Mouse (Mus musculus) intestine, embryonic 14.5 days (tissue): Measurements from ENCODE around the gene Tph2. TPM values are rescaled to one million over a fixed set of nuclear protein-coding genes. Genes with fewer than 3 reads are reported as not detected.

ENCODE experiments used
- ATAC-seq: fragments of 200-750 bp; cut with Nextera tagmentation; replicated peaks from 2 replicates; pipeline ENCODE4 v1.8.0; 2017; ENCODE audit warnings: low read depth, moderate number of reproducible peaks, moderate TSS enrichment, moderate library complexity; ENCODE audit not compliant: low FRiP score, low TSS enrichment
- DNase-seq: peaks from one replicate; pipeline ENCODE4 v3.0.0-alpha.2; 2018; ENCODE audit warnings: low spot score
- H3K27ac ChIP-seq: fragments of 300-500 bp; sonication (generic); 2 replicates; pipeline ENCODE4 v1.5.1; 2014; ENCODE audit warnings: low read depth, mild to moderate bottlenecking, control low read depth
- H3K27me3 ChIP-seq: fragments of 300-500 bp; sonication (generic); replicated peaks from 2 replicates; pipeline ENCODE4 v1.6.1; 2014; ENCODE audit warnings: low read length, control low read depth; ENCODE audit not compliant: control insufficient read depth, insufficient read depth
- H3K36me3 ChIP-seq: fragments of 300-500 bp; sonication (generic); 2 replicates; pipeline ENCODE4 v1.6.1; 2014; ENCODE audit warnings: low read length, control low read depth; ENCODE audit not compliant: control insufficient read depth, insufficient read depth
- H3K4me1 ChIP-seq: fragments of 300-500 bp; sonication (generic); replicated peaks from 2 replicates; pipeline ENCODE4 v1.6.1; 2014; ENCODE audit warnings: low read length, control low read depth, mixed read lengths; ENCODE audit not compliant: control insufficient read depth, insufficient read depth
- H3K4me2 ChIP-seq: fragments of 300-500 bp; sonication (generic); 2 replicates; pipeline ENCODE4 v1.6.1; 2014; ENCODE audit warnings: low read length
- H3K4me3 ChIP-seq: fragments of 300-500 bp; sonication (generic); 2 replicates; pipeline ENCODE4 v1.5.1; 2014; ENCODE audit warnings: low read depth, low read length, control low read depth, mixed read lengths
- H3K9ac ChIP-seq: fragments of 300-500 bp; sonication (generic); 2 replicates; pipeline ENCODE4 v1.6.1; 2014; ENCODE audit warnings: mild to moderate bottlenecking, low read length
- H3K9me3 ChIP-seq: fragments of 300-500 bp; sonication (generic); 2 replicates; pipeline ENCODE4 v1.6.1; 2016; ENCODE audit warnings: low read length, control low read depth; ENCODE audit not compliant: control insufficient read depth
- WGBS: fragments of 180-500 bp; shearing (Covaris S2); extraction: QIAGEN DNeasy Blood & Tissue Kit; methylation state at CpG from one replicate; pipeline ENCODE4 v1.1.7; 2014; 5-methylcytosine and 5-hydroxymethylcytosine counted together
- polyA plus RNA-seq: library from polyadenylated mRNA; unstranded; fragments of >200 nt; fragmentation: Nextera tagmentation; extraction: Ambion mirVana; gene quantifications from 2 replicates; pipeline ENCODE4 v1.2.1, GENCODE M21; 2014

Gene Tph2
- polyA plus RNA-seq, 1 experiment from 2014 or later = not detected

DNA sequence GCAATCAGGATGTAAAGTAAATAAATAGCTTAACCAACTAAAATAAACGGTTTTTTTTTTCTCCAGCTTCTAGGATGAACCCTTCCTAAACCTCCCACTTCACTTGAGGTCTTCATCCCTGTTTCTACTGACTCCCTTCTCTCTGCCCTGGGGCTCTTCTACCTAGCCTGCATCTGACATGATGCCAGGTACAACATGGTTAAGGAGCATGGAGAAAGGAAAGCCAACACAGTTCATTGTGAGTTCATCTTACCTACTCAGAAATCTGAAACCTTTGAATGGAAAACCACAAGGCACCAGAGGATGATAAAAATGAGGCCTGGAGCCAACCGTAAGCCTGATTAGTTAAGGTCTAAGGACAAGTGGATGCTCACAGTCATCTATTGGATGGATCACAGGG is 123.3 kb downstream of the Tph2 start:
- no peak overlapping the region for H3K4me2 ChIP-seq
- no peaks in the 10 kb centered on the region for H3K9me3 ChIP-seq
- no peaks in the 10 kb centered on the region for H3K4me1 ChIP-seq
- H3K9ac ChIP-seq = no peak overlapping the region
- no peaks in the 10 kb centered on the region for H3K27me3 ChIP-seq
- no peak overlapping the region for H3K4me3 ChIP-seq
- H3K36me3 ChIP-seq = no peaks in the 10 kb centered on the region
- DNase-seq = no peak
- ATAC-seq = no peak
- no peak overlapping the region for H3K27ac ChIP-seq
- WGBS = 65% methylated on average over 2 of the region's 2 CpGs

DNA sequence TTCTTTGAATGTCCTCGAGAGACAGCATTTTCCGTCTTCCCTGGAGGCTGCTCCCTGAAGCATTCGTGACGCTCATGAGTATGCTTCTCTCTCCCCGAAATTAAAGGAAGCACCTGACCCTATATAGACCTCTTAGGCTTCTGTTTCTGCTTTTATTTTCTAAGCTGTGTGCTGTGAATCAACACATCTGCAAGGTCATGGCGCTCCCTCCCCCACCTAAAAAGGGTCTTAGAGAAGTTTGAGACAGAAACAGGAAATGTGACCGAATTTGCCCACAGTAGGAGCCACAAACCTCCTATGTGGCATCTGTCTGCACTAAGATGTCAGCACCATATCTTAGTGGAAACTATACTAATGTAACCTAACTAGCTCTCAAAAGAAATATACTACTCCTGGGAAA is 124.1 kb downstream of the Tph2 start:
- no peaks in the 10 kb centered on the region for H3K4me1 ChIP-seq
- 75% methylated on average over 7 of the region's 7 CpGs for WGBS
- H3K36me3 ChIP-seq = no peaks in the 10 kb centered on the region
- H3K9me3 ChIP-seq = no peaks in the 10 kb centered on the region
- H3K27ac ChIP-seq = no peak overlapping the region
- no peak overlapping the region for H3K4me3 ChIP-seq
- DNase-seq = no peak
- no peak overlapping the region for H3K4me2 ChIP-seq
- no peak overlapping the region for H3K9ac ChIP-seq
- ATAC-seq = no peak
- H3K27me3 ChIP-seq = no peaks in the 10 kb centered on the region

DNA sequence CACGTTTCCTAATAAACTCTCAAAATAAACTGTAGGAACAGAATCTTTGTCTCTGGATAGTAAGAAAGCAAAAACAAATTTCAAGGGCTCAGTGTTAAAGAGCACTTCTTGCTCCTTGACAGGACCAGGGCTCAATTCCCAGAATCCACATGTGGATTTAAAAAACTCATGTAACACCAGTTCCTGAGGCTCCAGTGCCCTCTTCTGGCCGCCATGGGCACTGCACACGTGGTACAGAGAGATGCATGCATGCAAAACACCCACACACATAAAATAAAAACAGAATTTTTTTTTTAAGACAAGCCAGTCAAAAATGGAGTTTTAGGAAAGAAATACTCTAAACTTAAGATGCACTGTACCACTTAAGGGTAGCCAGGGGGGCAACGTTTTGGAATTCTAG is 133.2 kb downstream of the Tph2 start:
- no peak for ATAC-seq
- Histone ChIP-seq H3K4me3 (no peak overlapping the region), H3K4me1 (no peaks in the 10 kb centered on the region), H3K27ac (no peak overlapping the region), H3K9ac (no peak overlapping the region), H3K27me3 (no peaks in the 10 kb centered on the region), H3K9me3 (no peaks in the 10 kb centered on the region), H3K4me2 (no peak overlapping the region), H3K36me3 (no peaks in the 10 kb centered on the region)
- 64% methylated on average over 4 of the region's 4 CpGs for WGBS
- no peak for DNase-seq

- Histone ChIP-seq H3K9ac (no peak overlapping the region), H3K27ac (no peak overlapping the region), H3K4me2 (no peak overlapping the region), H3K27me3 (no peaks in the 10 kb centered on the region), H3K36me3 (no peaks in the 10 kb centered on the region), H3K4me1 (no peaks in the 10 kb centered on the region), H3K4me3 (no peak overlapping the region), H3K9me3 (no peaks in the 10 kb centered on the region)
- DNase-seq = no peak
- WGBS = 87% methylated on average over 12 of the region's 12 CpGs
- no peak for ATAC-seq
These were observed 134.1 kb downstream of the Tph2 start for GRCm38 (mm10) chr10:115050674-115051073.

- H3K4me2 ChIP-seq = no peak overlapping the region
- no peaks in the 10 kb centered on the region for H3K27me3 ChIP-seq
- WGBS = 64% methylated on average over 8 of the region's 8 CpGs
- DNase-seq (no peak), ATAC-seq (no peak)
- H3K9me3 ChIP-seq = no peaks in the 10 kb centered on the region
- H3K36me3 ChIP-seq = no peaks in the 10 kb centered on the region
- no peak overlapping the region for H3K4me3 ChIP-seq
- no peaks in the 10 kb centered on the region for H3K4me1 ChIP-seq
- H3K9ac ChIP-seq = no peak overlapping the region
- H3K27ac ChIP-seq = no peak overlapping the region
These were observed 134.6 kb downstream of the Tph2 start for GRCm38 (mm10) chr10:115050178-115050577.

DNA sequence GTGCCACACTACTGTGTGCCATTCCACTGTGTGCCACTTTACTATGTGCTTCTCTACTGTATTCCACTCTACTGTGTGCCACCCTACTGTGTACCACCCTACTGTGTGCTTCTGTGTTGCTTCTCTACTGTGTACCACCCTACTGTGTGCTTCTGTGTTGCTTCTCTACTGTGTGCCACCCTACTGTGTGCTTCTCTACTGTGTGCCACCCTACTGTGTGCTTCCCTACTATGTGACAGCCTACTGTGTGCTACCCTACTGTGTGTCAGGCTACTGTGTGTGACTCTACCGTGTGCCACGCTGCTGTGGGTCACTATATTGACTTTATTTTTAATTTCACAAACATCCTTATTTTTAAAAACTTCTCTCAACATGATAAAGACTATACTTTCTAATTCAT is 136.3 kb downstream of the Tph2 start:
- no peaks in the 10 kb centered on the region for H3K9me3 ChIP-seq
- H3K4me3 ChIP-seq = no peak overlapping the region
- H3K9ac ChIP-seq = no peak overlapping the region
- no peak overlapping the region for H3K27ac ChIP-seq
- no peak overlapping the region for H3K4me2 ChIP-seq
- DNase-seq (no peak), ATAC-seq (no peak)
- H3K36me3 ChIP-seq = no peaks in the 10 kb centered on the region
- H3K27me3 ChIP-seq = no peaks in the 10 kb centered on the region
- 92% methylated on average over 2 of the region's 2 CpGs for WGBS
- H3K4me1 ChIP-seq = no peaks in the 10 kb centered on the region

- Histone ChIP-seq H3K27ac (no peak overlapping the region), H3K9me3 (no peaks in the 10 kb centered on the region), H3K36me3 (no peaks in the 10 kb centered on the region), H3K4me3 (no peak overlapping the region), H3K27me3 (no peaks in the 10 kb centered on the region), H3K9ac (no peak overlapping the region), H3K4me2 (no peak overlapping the region), H3K4me1 (no peaks in the 10 kb centered on the region)
- ATAC-seq (no peak), DNase-seq (no peak)
- 77% methylated on average over 9 of the region's 9 CpGs for WGBS
These were observed 149.1 kb downstream of the Tph2 start for GRCm38 (mm10) chr10:115035748-115036147.

Other genes with a start within 250 kb of the Tph2 start
- gene Tbc1d15, start 66.4 kb upstream of the Tph2 start, polyA plus RNA-seq = 64.1 and 66.1 TPM in 2 replicates
- 6.9 and 7.5 TPM in 2 replicates for gene Rab21, start 130.6 kb upstream of the Tph2 start, polyA plus RNA-seq
- gene Tmem19, start 177.5 kb upstream of the Tph2 start, polyA plus RNA-seq = 26.5 and 33.2 TPM in 2 replicates
- gene Thap2, start 199.4 kb upstream of the Tph2 start, polyA plus RNA-seq = 17.5 and 20.3 TPM in 2 replicates
- 24.5 and 25.3 TPM in 2 replicates for gene Zfc3h1, start 199.9 kb upstream of the Tph2 start, polyA plus RNA-seq